Mouse (Mus musculus): ENCODE measurements at regions not wholly inside any gene's neighbourhood (a gene's known extent, or its start where the extent isn't known, plus 50 kb on each side); places are given as distances from the start of the nearest gene placed in this dataset.
"Not testable (repeated sequence)": the region's sequence is repeated elsewhere in the genome, so short reads cannot be mapped to it uniquely, and the experiment has no call there.

DNA sequence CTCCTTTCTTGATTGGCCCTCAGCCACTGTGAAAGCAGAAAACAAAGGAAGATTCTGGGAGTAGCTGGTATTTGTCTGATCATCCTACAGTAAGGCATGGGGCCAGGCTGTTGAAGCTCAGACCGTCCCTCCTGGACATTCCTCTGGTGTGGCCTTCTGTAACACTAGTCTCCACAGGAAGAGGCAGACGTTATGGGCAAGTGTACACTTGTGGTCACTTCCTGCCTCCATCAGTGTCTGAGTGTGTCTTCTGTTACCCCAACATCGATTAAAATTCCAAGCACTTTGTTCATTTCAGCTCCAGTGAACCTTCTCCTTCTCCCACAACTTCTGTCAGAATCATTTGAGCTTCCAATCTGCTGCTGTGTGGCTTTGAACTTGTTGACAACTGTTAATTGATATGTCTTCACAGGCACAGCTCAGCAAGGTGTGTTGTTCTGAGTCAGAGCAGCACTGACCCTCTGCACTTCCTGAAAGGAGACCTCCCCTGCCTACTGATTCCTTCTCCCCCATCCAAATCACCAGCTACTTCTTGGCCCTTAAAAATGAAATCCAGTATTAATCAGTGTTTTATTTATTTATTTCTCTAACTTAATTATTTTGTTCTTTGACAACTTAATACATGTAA is 154.7 kb upstream of the Tmc3 start:
- no peak for DNase-seq

DNA sequence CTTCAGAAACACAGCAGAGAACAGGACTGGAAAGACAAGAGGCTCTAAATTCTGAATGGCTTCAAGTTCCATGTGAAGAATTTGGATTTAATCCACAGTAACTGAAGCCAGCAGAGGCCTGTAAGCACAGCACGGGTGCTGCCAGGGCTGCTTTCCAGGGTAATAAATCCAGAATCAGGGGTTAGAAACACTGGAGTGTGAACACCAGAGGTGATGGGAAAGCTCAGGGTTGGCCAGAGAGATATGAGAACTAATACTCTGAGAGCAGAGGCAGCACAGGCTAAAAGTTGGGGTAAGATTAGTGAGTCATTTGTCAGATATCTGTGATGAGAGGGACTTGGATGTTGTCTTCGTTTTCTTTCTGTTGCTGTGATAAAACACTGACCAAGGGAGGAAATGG is 153.6 kb upstream of the Tmc3 start:
- DNase-seq, result peak in 1 of 2 experiments; percentile 15

DNA sequence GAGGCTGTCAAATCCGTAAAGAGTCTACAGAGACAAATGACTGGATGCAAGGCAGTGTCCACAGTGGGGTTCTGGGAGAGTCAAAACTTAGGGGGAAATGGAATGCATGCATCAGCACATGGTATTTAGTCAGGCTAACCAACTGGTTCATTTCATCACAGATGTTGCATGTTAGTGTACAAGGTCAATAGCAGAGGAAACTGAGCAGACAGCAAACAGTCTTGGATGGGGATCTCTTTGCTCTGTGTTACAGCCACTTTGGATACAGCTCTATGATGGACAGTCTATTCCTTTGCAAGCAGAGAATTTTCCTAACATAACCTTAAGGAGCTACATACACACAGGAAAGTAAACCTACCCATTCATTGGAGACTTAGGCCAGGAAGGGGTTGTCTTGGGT is 151.9 kb upstream of the Tmc3 start:
- no peak for DNase-seq

DNA sequence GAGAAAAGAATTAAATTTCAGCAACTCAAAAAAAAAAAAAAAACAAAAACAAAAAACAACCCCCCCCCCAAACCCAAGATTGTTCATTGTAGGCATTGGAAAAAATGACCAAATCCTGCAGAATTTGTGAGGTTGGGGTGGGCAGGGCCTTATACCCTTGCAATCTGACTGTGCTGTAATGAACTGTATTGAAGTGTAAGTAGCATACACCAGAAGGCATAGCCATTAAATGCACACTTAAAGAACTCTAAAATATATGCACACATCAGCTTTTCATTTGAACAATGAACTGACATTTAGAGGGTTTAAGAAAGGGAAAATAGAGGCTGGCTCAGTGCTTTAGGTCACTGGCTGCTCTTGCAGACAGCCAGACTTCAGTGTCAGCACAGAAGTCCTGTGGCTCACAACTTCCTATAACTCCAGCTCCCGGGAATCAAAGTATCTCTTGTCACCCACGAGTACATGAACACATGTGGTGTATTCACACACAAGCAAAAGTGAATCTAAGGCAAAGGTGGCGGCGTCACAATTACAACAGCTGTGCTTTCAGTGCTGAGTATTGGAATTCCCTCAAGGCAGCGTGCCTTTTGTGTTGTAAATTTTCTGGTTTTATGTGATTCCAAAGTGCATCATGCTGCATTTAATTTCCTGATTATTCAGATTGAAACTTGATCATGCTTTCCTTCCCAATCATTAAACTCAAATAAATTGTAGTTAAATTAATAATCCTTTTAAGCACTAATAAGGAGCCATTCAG is 150.6 kb upstream of the Tmc3 start:
- DNase-seq, result no peak

DNA sequence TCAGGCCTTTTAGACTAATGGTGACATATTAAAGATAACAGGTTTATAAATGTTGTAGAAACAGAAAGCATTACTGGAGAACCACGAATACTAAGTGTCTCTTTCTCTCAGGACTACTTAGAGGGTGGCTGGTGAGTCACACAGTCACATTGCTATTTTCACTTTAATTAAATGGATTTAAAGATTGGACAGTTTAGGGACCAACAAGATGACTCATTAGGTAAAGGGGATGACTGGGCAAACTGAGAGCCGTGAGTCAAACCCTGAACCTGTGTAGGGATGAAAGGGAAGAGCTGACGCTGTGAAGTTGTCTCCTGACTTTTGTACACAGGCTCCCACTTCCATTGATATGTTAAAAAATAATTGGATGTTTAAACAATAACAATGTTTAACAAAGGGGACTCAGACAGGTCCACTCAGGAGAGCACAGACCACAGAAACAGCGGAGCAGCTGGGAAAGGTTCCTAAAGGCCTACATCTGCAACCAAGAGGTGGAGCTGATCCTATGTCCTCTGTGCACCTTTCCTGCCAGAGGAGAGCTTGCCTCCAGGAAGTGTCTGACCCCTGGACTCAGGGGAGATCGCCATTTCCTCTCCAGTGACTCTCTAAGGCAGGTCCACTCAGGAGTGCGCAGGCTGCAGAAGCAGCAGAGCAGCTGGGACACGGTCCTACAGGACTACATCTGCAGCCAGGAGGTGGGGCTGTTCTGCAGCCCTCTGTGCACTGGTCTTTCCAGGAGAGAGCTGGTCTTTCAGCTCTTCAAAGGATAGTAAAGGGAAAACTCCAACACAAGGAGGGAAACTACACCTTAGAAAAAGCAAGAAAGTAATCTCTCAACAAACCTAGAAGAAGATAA is 146.0 kb upstream of the Tmc3 start:
- no peak for DNase-seq

DNA sequence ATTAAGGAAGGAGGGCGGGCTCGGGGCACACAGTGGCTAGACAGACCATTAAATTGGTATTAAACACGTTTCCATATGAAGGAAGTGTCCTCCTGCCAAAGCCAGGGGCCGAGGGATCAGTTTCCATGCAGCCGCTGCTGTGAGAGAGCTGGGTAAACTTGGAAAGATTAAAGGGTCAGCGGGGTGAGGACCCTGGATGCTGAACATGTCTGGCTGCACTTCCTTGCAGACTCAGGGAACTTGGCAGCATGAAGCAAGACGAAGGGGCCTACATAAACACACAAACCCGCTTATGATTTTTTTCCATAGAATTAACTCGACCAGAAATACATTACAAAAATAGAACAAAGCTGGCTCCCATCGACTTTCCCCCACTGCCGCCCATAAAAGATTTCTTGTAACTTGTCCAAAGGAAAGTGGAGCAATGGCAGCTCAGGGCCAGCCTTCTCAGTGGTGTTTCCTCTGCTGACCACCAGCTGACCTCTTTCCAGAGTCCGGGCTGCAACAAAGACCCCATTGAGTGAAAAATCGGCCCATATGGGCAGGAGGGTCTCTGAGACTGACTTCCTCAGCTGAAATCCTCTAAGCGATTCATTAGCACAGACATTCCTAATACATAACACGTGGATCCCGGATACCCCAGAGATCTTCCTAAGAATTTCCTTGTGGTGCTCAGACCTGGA is 141.0 kb upstream of the Tmc3 start:
- no peak for DNase-seq

DNA sequence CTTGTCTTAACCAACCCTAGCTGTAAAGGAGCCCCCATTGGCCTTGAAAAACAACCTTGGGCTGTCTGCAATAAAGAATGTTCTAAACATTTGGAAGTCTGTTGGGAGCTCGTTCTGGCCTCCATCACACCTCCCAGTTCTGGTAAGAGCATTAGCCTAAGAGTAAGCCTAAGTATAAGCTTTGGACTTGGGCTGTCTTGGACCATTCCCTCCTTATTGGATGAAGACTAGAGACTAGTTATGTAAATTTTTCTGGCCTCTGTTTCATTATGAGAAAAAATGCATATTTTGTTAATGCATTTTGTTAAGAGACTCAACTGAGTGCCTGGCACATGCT is 140.5 kb upstream of the Tmc3 start:
- no peak for DNase-seq

DNA sequence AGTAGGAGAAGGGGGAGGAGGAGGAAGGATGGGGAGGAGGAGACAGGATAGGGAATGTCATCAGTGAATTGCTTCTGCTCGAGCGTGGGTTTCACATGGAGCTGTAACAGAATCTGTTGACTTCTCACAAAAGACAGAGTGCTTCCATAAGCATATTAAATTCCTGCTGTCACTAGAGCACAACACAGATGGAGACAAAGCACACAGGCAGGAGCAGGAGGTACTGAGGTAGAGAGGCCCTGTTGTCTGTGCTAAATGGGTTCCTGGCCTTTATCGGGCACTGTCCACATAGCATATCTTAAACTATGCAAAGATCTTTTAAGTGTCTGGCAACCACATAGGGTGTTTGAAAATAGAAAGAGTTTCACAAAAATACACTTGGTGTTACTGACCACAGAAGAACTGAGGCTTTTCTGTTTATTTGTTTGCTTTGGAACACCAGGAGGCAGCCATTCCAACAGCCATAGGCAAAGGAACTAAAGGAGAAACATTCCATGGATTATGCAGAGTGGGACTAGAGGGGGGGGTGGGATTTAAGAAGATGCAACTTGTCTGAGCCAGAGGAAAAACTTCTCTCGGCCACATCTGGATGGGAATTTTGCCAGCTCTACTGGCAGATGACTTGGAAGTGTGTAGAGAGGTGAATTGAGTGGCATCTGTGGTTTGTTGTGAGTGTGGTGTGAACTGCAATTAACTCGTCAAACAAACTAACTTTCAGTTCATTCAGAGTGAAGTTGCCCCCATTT is 139.4 kb upstream of the Tmc3 start:
- DNase-seq, result no peak

DNA sequence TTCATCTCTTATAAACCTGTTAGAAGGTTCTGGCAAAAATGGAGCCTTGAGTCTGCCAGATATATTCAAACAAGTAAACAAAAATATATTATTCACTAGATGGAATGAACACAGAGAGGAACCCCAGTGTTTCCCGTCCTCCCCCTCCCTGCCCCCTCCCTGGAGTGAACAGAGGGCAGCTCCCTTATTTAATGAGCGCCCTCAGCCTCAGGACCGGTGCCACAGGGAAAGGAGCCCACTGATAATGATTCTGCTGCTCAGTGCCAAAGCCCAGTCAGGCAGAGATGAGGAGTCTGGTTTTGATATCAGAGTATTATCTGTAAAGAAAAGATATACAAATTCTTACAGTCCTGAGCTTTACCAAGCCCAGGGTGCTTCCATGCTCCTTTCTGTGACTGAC is 134.4 kb upstream of the Tmc3 start:
- DNase-seq, result no peak

DNA sequence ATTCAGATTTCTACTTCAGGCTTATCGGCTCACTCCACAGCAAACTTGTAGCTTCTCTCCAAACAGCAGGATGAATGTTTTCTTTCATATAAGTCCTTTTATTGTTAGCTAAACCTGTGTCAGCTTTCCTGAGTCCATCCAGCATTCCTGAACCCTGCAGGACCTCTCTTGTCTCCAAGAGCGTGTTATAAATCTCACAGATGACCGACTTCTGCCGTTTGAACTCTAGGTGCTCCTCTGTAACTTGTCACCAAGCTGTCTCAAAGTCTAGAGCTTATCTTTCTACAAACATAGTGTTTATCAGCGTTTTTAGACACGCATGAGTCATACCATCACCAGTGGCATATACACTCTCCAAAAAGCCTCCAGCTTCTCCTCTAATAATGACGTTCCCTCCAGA is 132.4 kb upstream of the Tmc3 start:
- no peak for DNase-seq

DNA sequence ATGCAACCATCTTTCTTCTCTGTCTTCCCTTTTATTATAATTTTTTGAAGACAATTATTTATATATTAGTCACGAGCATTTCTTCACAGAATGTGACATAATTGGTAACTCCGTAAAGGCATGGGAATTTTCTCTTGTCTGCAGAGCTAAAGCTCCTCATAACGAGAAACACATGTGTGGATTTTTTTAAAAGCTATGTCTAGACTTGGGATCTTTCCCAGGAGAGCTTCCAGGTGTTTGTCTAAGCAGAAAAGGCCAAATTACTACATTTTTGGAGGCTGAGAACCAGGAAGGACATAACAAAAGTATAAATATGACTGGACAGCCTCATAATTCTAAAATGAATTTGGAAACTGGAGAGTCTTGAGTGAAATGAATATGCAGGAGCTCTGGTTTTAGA is 125.2 kb upstream of the Tmc3 start:
- DNase-seq, result no peak

DNA sequence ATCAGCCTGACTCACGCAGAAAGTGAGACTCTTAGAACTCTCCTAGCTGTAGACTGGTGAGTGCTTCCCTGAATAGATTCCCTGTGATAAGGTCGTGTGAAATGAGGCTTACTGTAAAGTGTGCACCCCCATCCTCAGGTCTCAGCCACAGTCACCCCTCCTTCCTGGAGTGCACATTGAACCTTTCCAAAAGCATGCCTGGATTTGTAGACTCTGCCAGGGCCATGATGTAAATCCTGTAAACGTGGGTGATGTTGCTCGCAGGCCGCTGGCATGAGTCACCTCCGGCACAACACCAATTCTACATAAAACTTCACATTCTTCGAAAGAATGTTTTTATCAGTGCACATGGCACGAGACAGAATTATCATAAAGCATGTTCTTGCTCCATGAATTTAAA is 117.7 kb upstream of the Tmc3 start:
- DNase-seq, result no peak

DNA sequence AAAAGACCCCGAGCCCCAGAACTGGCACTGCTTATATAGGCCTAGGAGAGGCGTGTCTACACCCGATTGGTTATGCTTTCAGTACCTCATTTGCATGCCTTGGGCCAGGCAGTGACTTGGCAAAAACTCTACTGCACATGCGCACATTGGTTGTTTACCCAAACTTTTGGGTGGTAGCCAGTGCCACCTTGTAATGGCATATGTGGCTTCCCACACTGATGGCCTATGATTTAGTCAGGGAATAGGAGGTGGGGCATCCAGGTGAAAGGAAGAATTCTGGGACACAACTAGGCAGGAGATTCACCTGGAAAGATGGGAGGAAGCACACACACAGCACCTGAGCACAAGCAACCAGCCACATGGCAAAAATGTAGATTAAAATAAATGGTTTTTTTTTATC is 114.9 kb upstream of the Tmc3 start:
- DNase-seq, result not testable (repeated sequence)

DNA sequence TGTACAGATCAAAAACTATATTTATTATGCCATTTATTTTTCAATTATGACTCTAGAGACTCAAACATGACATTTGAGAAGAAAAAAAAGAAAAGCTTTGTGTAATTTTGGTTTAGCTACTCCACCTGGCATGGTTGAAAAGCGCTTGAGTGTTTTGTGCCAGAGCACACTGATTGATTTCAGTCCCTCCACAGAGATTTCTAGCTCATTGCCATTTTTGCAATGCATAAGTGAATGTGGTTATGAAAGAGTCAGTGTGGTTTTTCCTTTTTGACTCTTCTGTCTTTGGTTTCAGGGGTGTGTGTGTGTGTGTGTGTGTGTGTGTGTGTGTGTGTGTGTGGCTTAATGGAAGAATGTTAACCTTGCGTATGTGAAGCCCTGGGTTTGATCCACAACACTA is 113.6 kb upstream of the Tmc3 start:
- no peak for DNase-seq

DNA sequence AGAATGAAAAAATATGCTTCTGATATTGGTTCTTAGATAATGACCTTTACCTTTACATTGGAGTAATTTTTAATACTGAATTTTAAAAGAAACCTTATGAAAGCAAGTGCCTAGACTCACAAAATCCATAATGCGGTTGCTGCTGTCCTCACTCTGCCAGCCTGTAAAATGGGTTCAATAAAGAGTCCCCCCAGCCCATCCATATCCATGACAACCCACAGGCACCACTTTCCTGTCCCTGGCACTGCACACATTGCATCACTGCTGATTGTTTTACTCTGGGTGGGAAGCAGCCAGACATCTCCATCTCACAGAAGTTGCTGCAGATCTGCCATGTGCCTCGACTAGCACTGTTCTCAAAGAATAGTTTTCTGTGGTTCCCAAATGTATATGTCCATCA is 110.3 kb upstream of the Tmc3 start:
- DNase-seq, result no peak

DNA sequence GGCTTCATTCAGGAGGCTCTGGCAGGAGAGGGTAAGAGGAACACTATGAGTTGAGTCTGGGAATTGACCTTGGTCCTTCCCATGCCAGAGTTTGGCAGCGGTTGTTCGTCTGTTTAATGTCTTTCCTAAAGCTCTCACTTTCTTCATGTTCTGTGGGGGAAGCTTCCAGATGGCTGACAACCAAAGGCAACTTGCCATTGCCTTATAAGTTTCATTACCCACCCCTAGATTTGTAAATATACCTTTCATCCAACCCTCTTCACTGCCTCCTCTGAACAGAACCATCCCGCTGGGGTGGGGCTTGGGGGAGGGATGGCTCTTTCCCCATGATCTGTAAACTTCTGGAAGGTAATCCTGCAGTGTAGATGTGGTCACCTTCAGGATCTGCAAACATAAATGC is 109.7 kb upstream of the Tmc3 start:
- DNase-seq, result no peak

DNA sequence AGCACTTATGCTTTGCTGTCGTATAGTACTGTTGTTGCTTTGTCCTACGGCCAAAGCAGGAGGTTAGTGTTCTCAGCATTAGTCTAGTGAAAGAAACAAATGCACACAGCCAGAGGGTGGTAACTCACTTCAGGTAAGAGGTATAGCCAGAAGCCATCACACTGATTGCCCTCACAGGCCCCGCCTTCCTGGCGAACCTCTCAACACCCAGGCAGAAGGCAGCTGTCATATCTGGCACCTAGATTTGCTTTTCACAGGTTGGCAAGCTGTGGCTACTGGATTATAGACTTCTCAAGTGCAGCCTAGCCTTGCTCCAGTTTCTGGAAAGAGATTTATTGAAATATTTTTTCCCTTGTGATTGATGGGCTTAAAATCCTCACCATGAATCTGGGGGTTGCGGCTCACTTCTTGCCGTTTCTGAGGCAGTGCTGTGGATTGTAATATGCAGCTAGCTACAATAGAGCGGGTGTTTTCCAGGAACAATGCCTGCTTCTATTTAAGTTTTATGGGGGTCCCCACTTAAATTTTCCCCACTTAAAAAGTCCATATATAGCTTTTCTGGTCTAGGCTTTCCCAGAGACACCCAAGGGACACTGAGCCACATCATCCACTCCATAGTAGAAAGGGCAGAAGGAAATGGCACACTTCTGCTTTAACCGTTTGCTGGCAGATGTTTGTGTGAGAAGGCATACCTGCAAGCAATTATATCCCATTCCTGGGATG is 109.1 kb upstream of the Tmc3 start:
- DNase-seq, result no peak

DNA sequence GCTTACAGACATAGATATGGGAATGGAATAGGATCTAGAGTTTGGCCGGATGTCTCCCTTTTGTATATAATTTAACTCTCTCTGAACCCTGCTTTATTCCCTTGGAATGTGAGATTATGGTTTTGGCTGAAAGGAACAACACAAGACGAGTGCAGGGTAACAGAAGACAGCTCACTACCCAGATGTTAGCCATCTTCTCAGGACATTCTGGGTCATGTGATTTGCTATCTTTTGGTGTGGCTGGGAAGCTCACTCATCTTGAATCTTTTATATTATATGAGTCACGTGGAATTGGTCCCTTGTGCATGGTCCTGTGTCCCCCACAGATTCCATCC is 108.6 kb upstream of the Tmc3 start:
- DNase-seq, result no peak

DNA sequence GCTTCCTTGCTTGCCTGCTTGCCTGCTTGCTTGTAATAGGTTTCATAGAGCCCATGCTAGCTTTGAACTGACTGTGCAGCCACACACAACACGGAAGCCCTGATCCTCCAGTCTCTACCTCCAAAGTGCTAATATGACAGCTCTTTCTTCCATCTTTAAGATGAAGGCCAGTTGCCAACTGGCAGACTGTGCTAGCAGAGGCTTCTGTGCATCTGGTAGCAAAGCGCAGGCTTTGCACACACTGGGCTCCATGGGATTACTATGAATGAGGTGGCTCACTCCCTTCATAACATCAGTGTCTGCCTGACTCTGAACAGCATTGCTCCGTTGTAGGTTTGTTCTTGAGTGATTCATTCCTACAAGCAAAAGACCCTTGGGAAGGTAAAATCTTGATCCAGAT is 107.9 kb upstream of the Tmc3 start:
- DNase-seq, result no peak

DNA sequence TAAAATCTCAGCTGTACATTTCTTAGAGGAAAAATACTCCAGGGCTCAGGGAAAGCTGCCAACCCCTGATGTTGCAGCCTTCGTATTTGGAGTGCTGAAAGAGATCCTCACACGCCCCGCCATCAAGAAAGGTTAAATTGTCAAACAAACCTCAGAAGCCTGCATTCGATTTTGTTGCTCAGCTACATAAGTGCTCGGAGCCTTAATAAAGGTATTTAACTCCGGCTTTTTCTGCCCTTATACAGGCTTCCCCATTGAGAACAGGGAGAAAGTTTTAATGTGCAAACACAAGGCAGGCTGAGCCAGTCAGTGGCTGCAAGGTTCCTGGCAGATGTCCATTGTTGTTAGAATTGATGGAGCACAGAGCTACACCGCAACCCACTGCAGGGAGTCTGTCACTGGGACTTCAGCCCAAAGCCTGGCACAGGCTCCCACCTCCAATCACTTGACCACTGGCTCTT is 107.0 kb upstream of the Tmc3 start:
- DNase-seq, result no peak

DNA sequence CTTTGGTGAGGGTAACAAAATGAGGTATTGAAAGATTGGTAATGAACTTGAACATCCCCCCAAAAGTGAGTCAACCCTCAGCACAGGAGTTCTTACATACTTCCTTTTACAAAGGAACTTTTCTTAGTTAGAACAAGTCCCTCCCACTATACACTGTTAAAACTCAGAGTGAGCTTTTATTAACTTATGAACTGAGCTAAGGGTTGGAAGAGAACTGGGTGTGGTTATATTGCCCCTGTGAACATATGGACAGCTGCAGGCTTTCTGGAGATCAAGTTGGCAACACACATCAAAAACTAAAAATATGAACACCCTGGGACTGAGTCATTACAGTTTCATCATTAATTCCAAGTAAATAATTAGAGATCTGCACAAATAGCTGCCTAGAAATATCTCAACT is 103.1 kb upstream of the Tmc3 start:
- no peak for DNase-seq

DNA sequence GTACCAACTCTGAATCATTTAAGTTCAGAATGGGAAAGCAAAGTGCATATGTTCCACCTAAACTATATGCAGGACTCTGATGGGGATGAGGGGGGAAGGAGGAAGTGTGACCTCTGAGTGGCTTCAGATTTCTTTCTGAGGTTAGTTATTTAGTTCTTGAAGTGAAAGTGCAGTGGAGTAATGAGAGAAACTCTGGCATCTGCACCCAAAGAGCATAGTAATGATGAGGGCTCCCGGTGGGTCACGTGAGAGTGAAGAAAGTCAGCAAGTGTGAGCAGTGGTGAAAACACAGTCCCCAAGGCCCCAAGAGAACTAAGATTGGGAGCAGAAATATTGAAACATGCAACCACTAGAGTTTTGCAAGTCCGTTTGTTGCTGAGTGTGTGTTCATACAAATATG is 102.5 kb upstream of the Tmc3 start:
- DNase-seq, result no peak
